Mouse (Mus musculus): ENCODE results near the gene Olfr1501.

- no peak for TF ChIP-seq CTCF (IDR thresholded peaks at IDR 0.05; ENCODE audit: extremely low read depth, insufficient read depth, low read length)
- TF ChIP-seq POLR2A (IDR thresholded peaks at IDR 0.05; ENCODE audit: extremely low read depth, insufficient read depth, low read length), result no peak
Measured at GRCm38 (mm10) chr19:13897828-13898227, 47.3 kb upstream of the Olfr1501 start, which contains the start of gene Olfr1504.
